Mouse (Mus musculus) ES-CJ7 (cell line): ENCODE measurements around the gene Gm49380.

Source experiments
- DNase-seq: peaks from one replicate; pipeline ENCODE4 v3.0.0; 2011; ENCODE audit warnings: low read depth, low spot score

Gene Gm49380

DNA sequence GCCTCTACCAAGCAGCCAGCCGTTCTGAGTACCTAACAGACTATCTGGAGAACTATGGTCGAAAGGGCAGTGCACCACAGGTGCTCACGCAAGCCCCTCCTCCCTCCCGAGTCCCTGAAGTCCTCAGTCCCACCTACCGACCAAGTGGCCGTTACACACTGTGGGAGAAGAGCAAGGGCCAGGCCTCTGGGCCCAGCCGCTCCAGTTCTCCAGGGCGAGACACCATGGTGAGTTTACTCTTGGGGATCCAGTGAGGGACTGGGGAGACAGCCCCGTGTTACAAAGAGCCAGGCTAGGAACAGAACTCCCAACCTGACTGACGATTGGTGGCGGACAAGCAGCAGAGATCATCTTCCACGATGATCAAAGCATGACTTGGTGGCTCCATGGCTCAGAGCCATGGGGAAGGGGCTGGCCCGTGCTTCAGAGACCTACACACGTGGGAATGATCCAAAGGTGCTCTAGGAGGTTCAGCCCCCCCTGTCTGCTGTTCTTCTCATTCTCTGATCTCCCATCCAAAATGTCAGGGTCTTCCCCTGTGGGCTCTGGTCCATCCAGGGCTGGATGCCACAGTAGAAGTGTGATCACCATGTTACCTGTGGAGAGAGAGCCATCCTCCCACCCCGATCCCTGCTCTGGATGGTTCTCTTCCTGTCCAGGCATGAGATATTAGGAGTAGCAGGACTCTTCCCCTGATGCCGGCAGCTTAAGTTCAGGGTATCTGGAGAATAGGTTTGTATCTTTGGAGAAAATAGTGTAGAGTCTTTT is 37.1 kb downstream of the Gm49380 start:
- no peak for DNase-seq

DNA sequence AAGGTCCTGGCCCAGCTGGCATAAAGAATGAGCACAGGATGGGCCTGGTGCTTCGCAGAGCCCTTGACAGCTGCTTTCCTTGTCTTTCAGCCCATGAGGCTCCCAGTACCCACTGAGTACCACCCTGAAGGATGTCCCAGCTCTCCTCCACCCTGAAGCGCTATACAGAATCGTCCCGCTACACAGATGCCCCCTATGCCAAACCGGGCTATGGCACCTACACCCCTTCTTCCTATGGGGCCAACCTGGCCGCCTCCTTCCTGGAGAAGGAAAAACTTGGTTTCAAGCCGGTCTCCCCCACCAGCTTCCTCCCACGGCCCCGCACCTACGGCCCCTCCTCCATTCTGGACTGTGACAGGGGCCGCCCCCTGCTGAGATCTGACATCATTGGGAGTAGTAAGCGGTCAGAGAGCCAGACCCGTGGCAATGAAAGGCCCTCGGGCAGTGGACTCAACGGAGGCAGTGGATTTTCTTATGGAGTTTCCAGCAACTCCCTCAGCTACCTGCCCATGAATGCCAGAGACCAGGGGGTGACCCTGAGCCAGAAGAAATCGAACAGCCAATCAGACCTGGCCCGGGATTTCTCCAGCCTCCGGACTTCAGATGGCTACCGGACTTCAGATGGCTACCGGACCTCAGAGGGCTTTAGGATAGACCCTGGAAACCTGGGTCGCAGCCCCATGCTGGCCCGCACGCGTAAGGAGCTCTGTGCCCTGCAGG is 37.9 kb downstream of the Gm49380 start:
- DNase-seq, result no peak

DNA sequence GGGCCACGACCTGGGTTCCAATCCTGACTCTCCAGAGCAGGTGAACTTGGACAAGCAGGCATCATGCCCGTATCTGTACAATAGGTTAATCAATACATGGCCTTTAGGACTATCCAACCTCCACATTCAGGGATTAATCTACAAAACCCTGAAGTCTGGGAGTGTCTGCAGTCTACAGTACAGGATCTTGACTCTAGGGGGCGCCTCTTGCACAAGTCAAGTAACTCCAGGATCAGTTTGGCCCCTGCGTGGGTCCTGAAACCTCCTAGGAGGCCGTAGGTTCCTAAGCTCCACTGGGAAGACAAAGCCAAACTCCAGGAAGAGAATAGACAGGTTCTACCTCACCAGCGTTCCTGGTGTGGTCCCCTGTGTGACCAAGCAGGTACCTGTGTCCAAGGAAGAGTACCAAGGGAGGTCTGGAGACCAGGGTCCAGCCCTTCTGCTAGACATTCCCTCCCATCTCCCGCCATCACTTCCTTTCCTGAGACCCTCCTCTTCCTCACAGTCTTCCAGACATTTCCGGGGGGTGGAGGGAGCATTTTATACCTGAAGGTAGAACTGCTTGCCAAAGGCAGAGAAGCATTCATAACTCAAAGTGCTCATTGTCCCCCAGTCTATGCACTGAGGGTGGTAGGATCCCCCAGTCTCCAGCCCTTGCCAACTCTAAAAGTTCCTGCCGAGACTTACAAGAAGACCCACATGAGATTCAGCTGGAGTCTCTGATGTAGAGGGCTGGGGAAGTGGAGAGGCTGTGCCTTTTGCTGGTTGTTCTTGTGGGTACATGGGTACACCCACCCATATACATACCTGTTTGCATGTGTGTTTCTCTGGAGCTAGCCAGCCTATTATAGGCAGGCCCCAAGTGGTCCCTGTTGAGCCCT is 38.7 kb downstream of the Gm49380 start:
- peak; percentile 91 for DNase-seq

DNA sequence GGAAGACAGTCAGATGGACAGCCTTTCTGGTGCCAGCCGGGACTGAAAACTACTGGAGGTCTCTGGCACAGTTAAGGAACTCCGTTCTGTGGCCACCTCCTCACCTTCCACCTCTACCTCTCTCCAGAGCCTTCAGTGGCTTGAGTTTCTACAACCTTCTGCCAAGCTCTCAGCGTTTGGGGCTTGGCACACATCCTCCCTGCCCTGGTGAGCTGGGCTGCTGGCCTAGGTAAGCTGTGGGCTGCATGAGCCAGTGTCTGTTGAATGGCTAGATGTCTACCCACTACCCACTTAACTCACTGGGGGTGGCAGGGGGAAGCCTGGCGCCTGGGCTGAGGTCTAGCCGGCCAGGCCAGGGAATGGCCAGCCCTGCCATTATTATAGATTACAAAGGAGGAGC is 40.2 kb downstream of the Gm49380 start:
- DNase-seq, result no peak

DNA sequence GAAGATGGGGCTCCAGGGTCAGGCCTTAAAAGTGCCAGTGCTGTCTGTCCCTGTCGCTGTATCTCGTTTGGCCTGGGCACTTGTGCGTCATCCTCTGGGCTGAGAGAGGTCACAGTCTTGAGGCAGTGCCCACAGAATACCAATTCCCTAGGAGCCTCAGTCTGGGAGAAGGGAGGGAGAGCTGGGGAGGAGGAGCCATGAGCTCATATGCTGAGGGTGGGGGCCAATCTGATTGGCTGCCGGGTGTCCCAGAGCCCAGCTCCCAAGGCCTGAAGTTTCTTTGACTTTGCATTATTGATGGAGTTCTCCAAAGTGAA is 40.7 kb downstream of the Gm49380 start:
- DNase-seq, result no peak

DNA sequence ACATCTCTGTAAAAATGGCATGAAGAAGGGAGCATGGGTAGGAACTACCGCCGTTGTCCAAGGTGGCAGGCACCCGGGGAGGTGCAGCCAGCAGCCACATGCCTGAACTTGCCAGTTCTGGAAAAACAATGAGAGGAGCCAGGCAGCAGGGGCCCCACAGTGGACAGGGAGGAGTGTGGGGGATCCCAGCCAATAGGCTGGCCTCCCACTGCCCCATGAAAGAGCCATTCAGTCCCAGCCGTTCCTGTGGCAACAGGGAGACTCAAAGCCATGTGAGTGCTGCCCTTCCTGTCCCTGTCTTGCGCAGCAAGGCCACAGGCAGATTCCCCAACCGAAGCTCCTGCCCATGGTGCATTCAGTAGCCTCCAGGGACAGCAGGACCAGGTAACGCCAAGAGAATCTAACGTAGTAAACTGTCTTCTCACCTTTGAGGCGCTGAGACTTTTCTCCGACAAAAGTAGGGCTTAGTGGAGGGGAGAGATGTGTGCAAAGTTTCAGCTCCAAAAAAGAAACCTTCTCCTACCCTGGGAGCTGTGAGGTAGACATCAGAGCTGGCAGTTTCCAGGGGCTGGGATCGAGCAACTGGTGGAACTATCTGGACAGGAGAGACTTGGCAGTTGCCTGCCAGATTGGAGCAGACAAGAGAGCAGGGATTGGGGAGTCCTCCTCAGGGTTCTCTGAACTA is 41.2 kb downstream of the Gm49380 start:
- DNase-seq, result no peak

DNA sequence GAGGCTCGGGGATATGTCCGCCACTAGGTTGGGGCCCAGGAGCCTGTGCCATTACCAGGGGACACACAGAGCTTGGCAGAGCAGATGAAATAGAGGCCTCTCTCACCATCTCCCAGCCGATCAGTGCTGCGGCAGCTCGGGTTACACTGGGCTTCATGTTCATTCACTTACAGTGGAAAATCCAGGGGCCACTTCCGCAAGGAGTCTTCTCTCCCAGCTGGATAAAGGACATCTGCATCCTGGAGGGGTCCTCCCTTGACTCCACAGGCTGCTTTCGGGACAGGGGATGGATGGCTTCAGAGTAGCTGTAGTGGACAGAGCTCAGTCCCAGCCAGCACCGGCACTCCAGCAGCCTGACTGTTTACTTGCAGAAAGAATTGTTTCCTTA is 42.5 kb downstream of the Gm49380 start:
- DNase-seq, result no peak

DNA sequence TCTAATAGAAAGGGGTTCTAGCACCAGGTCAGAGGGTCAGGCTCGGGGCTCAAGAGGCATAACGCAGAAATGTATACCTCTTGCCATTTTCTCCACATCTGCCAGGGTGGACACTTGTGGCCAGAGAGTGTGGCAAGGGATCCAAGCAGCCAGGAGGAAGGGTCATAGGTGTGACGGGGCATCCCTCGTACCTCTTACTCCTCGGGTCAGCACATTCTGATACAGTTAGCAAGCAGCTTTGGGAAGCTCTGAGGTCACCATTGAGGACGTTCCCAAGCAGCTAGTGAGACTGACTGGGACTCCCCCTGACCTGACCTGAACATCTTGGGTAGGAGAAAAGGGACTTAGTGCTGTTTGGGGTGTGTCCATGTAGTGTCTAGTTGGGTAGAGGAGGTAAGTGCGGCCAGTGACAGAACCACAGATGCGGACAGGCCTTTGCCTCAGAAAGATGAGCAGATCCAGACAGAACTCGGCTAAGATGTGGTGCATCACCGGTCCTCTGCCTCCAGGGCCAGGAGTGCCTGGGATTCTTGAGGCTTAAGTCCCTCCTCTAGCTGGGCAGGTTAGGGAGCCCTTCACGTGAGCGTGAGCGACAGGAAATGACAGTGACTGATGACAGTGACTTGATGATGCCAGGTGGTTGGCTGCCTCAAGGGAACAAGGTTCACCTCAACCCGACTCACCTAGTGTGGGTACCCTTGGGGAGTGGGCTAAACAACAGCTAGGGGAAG is 43.0 kb downstream of the Gm49380 start:
- no peak for DNase-seq

DNA sequence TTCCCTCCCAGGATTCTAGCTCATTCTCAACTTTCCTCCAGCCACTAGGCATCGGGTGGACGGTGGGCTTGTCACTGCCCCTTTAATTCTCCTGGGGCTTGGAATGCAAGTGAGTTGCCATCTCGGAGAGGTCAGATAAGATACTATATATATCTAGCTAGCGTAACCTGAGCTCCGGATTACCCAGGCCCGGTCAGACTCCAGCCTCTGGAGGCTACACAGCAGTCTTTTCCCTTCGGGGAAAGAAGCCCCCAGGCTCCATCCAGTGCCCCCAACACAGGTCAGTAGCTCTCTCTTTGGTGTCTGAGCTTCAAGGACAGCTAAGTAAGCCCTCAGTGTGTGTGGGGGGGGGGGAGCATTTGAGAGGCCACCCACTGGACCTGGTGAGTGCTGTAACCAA is 44.0 kb downstream of the Gm49380 start:
- no peak for DNase-seq

DNA sequence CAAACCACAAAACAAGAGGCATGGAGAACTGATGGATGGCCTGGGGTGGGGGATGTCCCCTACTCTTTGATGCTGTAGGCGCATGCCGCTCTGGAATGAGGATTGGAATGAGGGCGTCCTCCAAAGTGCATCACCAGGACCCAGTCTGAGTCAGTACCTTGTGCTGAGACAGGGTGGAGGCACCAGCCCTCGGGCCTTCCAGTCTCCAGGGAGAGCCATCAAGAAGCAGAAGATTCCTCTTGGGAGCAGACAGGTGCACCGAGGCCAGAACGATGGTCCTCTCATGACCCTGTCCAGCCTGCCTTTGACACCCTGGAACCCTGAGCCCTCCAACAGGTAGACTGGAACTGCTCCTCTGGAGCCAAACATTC is 45.4 kb downstream of the Gm49380 start:
- peak; percentile 23 for DNase-seq

DNA sequence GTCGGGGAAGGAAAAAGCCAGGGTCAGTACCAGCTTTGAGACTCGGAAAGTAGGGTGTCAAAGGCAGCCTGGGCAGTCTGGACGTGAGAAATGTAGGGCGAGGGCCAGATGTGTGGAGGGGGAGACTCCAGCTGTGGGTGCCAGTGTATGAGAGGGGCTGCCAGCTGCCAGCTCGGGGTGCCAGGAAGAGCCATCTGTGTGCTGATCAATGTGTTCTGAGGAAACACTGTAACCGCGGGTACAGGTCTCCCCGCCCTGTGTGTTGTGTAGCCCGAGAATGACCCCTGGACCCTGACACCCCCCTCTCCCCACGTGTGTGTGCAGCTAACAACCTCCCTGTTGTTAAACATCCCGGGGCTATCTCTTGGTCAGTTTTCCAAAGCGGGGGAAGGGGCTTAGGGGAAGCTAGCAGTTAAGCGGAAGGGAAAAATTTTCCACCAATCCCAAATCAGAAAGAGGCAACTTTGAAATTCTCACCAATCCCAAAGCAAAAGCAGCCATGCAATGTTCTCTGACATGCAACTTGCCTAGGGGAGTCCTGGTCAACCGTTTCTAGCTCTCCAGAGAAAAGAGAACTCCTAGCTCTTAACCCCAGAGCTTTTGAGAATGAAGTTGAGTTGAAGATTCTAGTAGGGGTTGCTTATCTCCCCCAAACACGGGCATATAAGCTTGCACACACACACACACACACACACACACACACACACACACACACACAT is 45.9 kb downstream of the Gm49380 start:
- peak; percentile 38 for DNase-seq

DNA sequence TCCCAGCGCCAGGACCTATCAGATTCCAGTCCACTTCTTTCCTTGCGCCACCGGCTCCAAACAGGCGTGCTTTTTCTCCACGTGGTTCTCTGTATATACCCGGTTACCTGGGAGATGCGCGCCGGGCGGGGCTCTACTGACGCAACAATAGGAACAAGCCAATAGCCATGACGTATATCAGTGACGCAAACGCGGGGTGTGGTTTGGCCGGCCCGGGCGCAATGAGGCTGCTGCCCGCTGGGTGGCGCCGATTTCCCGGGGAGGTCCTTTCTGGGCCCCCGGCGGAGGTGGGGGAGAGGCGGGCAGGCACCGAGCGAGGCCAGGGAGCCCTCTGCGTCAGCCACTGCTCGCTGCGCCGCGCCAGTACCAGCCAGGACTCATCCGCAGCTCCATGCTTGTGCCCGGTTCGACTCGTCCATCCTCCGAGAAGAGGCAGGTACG is 46.5 kb downstream of the Gm49380 start, which contains the start of gene Usp2:
Usp2 (plus strand) TSS at position 237 of the 441 bp plus-strand sequence.
- peak; percentile 99 for DNase-seq

DNA sequence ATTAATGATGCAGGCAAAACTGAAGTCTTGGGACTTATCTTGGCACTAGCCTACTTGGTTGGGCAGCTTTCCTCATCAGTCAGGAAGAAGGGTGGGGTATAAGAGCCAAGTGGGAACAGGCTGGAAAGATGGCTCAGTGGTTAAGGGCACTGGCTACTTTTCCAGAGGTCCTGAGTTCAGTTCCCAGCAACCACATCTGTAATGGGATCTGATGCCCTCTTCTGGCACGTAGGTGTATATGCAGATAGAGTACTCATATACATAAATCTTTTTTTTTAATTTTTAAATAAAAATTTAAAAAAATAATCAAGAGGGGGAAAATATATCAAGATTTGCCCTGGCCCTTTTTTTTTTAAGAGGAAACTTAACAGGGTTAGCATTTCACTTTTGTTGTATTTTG is 48.1 kb downstream of the Gm49380 start:
- peak; percentile 30 for DNase-seq

DNA sequence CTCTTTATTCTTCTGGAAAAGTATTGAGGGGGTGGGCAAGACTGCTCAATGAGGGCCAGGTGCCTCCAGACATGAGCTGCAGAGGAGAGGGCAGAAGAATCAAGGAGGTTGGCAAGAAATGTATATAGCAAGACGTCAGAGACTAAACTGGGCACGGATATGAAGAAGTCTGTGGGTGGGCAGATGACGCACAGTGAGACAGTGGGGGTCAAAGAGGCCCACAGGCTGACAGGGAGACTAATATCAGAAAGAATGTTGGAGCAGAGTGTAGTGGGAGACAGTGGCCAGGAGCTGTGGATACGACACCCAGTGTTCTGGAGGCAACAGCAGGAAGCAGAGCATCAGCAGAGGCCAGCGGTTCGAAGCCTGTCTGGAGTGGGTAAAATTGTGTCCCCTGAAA is 54.7 kb downstream of the Gm49380 start:
- DNase-seq, result no peak

DNA sequence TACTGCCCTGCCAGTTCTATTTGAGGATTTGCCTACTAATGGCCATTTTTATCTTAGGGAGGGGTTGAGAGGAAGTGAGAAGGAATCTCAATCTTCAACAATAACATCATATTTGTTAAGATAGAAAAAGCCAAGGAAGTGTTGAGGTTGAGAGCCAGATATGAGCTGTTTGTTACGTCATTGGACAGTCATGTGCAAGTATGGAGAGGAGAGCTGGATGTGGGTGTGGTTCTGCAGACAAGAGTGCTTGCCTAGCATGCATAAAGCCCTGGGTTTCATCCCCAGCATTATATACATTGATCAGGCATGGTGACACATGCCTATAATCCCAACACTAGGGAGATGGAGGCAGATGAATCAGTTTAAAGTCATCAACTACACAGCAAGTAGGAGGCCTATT is 59.4 kb downstream of the Gm49380 start:
- DNase-seq, result no peak

DNA sequence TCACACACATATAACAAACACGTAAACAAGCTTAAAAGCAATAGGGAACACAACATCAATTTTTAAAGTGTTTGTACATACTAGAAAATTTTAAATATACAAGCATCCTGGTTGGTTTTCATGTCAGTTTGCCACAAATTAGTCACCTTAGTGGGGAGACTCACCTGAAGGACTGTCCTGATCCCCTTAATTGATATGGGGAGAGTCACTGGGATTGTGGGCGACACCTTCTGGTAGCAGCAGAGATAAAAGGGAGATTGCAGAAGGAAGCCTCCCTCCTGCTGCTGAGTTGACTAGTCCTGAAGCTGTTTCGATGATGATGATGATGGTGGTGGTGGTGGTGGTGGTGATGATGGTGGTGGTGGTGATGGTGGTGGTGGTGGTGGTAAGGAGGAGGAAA is 60.4 kb downstream of the Gm49380 start:
- DNase-seq, result no peak

DNA sequence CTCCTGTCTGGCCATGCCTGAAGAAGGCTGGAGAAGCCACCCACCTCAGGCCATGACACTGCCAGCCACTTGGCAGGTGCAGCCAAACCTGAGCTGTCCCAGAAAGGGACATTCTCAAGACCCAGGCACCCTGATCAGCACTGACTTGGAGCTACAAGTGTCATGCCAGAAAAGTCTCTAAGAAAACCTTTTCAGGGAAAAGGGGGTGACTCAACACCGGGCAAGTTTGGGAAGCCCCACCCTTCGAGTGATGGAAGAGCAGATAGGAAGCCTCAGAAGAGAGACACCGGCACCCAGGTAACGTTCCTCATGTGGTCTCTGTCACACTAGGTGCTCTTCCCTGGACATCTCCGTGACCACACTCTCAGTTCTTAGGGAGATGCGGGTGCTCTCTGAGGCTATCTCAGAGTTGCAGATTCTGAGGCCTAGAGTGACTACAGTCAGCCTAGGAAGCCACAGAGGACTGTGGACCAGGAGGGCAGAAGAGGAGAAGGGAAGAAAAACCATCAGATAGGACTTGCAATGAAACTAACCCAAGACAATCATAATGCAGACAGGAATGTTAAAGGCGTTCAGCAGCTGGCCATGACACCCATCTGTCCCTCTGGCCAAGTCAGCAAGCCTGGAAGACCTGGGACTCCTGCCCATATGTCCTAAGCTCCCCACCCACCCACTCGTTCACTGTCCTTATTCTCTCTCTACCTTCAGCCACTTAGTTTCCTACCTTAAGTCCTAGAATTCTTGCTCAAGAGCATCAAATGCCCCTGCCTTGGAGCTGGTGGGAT is 63.7 kb downstream of the Gm49380 start:
- no peak for DNase-seq

DNA sequence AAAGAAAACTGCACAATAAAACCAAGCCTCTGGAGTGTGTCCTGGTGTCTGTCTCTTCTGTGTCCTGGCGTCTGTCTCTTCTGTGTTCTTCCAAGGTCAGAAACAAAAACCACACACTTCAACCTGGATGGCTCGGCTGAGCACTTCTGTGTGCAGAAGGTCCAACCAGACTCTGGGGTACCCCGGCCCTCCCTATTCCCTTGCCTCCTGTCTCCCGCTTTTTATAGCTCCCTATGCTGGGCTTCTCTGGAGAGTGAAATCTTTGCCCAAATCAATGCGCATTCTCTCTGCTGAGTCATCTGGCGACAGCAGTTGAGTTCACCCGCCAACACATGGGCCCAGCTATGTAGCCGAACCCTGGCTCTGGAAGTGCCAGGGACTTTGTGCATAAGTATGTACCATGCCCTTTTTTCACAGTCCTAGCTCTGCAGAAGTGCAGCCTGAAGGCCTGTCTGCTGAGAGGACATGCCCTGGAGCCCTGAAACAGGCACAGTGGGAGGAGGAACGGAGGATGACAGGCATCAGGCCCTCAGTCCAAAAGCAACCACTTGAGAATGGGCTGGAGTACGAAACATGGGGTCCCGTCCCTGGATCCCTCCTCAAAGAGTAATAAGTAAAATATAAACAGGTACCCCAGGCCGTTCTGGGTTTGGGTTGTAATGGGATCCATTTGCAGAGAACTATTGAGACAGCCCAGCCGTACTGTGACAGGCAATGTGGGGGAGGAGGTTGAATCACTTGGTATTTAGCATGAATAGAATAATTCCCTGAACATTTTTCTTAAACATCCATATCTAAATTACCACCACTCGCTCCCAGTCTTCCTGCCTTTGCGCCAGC is 64.5 kb downstream of the Gm49380 start:
- DNase-seq, result no peak
